Mouse (Mus musculus) E14TG2a.4 (cell line): ENCODE data around the gene Cdc42ep4.

Source experiments
- CTCF ChIP-seq: conservative IDR thresholded peaks from 2 replicates; pipeline ENCODE4 v1.5.1; 2014; ENCODE audit warnings: low read length
- POU5F1 ChIP-seq: IDR thresholded peaks from 2 replicates; pipeline ENCODE4 v1.6.1; 2014; ENCODE audit warnings: low read length, borderline replicate concordance

GRCm38 (mm10) chr11:113680954-113681353 is 70.7 kb downstream of the Cdc42ep4 start:
- TF ChIP-seq CTCF: no peak
- TF ChIP-seq POU5F1: no peak
